Mouse (Mus musculus): Measurements from ENCODE around the gene Pigq. TPM values are rescaled to one million over a fixed set of nuclear protein-coding genes. Genes with fewer than 3 reads are reported as not detected.

The Pigq gene
- polyA plus RNA-seq, 1 experiment from 2014 or later: 52.1 TPM

GRCm38 (mm10) chr17:25916931-25917647 lies 27.6 kb downstream of the Pigq start:
- no peak for ATAC-seq
- H3K4me1 ChIP-seq (replicated peaks): peaks cover 33% of the 10 kb centered on the region
- H3K4me2 ChIP-seq (replicated peaks): 0 out of 2 replicates have a peak overlapping the region, but pooled peaks have one; percentile 25

GRCm38 (mm10) chr17:25914295-25914694 lies 30.4 kb downstream of the Pigq start:
- no peaks in the 10 kb centered on the region for H3K27me3 ChIP-seq (replicated peaks)
- ATAC-seq: no peak
- no peaks in the 10 kb centered on the region for H3K36me3 ChIP-seq
- WGBS: 74% methylated on average over 4 of the region's 4 CpGs
- no peak overlapping the region for H3K4me3 ChIP-seq (replicated peaks)
- no peak overlapping the region for H3K4me2 ChIP-seq (replicated peaks)
- peaks cover 30% of the 10 kb centered on the region for H3K4me1 ChIP-seq (replicated peaks)
- H3K9ac ChIP-seq: peak overlapping the region; percentile 10; the same call in 1 of the 2 replicates
- H3K9me3 ChIP-seq: no peaks in the 10 kb centered on the region
- no peak overlapping the region for H3K27ac ChIP-seq

More at GRCm38 (mm10) chr17:25916931-25917647, 27.6 kb downstream of the Pigq start:
- no peaks in the 10 kb centered on the region for H3K36me3 ChIP-seq
- no peaks in the 10 kb centered on the region for H3K9me3 ChIP-seq
- no peaks in the 10 kb centered on the region for H3K27me3 ChIP-seq (replicated peaks)
- H3K9ac ChIP-seq: no peak overlapping the region
- 62% methylated on average over 8 of the region's 8 CpGs for WGBS
- H3K4me3 ChIP-seq (replicated peaks): no peak overlapping the region
- H3K27ac ChIP-seq: peak overlapping the region; percentile 33; the same call in 1 of the 2 replicates

GRCm38 (mm10) chr17:25913877-25914275 lies 30.9 kb downstream of the Pigq start:
- ATAC-seq: no peak
- Histone ChIP-seq H3K4me2 (replicated peaks) (no peak overlapping the region), H3K9me3 (no peaks in the 10 kb centered on the region), H3K27ac (no peak overlapping the region), H3K36me3 (no peaks in the 10 kb centered on the region), H3K4me1 (replicated peaks) (peaks cover 28% of the 10 kb centered on the region), H3K27me3 (replicated peaks) (no peaks in the 10 kb centered on the region), H3K4me3 (replicated peaks) (no peak overlapping the region), H3K9ac (peak overlapping the region; percentile 10; the same call in 1 of the 2 replicates)
- 64% methylated on average over 1 of the region's 1 CpGs for WGBS

- H3K27ac ChIP-seq: no peak overlapping the region
- 78% methylated on average over 14 of the region's 14 CpGs for WGBS
These were observed 31.4 kb downstream of the Pigq start for GRCm38 (mm10) chr17:25913186-25913876.

GRCm38 (mm10) chr17:25911816-25912215 lies 32.9 kb downstream of the Pigq start:
- Histone ChIP-seq H3K9me3 (no peaks in the 10 kb centered on the region), H3K4me1 (replicated peaks) (peaks cover 8% of the 10 kb centered on the region; the same call in 1 of the 2 replicates), H3K4me3 (replicated peaks) (no peak overlapping the region), H3K27ac (no peak overlapping the region), H3K36me3 (no peaks in the 10 kb centered on the region), H3K9ac (no peak overlapping the region), H3K27me3 (replicated peaks) (no peaks in the 10 kb centered on the region), H3K4me2 (replicated peaks) (no peak overlapping the region)
- no peak for ATAC-seq
- WGBS: 84% methylated on average over 4 of the region's 4 CpGs

More at GRCm38 (mm10) chr17:25913186-25913876, 31.4 kb downstream of the Pigq start:
- Histone ChIP-seq H3K27me3 (replicated peaks) (no peaks in the 10 kb centered on the region), H3K4me1 (replicated peaks) (peaks cover 23% of the 10 kb centered on the region), H3K4me2 (replicated peaks) (no peak overlapping the region), H3K9me3 (no peaks in the 10 kb centered on the region), H3K36me3 (no peaks in the 10 kb centered on the region), H3K4me3 (replicated peaks) (no peak overlapping the region), H3K9ac (no peak overlapping the region)
- no peak for ATAC-seq

- Histone ChIP-seq H3K4me3 (replicated peaks) (no peak overlapping the region), H3K9ac (no peak overlapping the region), H3K4me1 (replicated peaks) (no peaks in the 10 kb centered on the region), H3K27me3 (replicated peaks) (no peaks in the 10 kb centered on the region), H3K4me2 (replicated peaks) (no peak overlapping the region), H3K9me3 (no peaks in the 10 kb centered on the region), H3K36me3 (no peaks in the 10 kb centered on the region), H3K27ac (no peak overlapping the region)
- WGBS: 81% methylated on average over 2 of the region's 2 CpGs
- ATAC-seq: no peak
These were observed 37.1 kb downstream of the Pigq start for GRCm38 (mm10) chr17:25907640-25908039.

GRCm38 (mm10) chr17:25903061-25903460 lies 41.7 kb downstream of the Pigq start:
- H3K9me3 ChIP-seq: no peaks in the 10 kb centered on the region
- H3K27ac ChIP-seq: no peak overlapping the region
- no peak for ATAC-seq
- H3K4me3 ChIP-seq (replicated peaks): no peak overlapping the region
- no peaks in the 10 kb centered on the region for H3K27me3 ChIP-seq (replicated peaks)
- no peak overlapping the region for H3K9ac ChIP-seq
- H3K4me1 ChIP-seq (replicated peaks): no peaks in the 10 kb centered on the region
- peaks cover 5% of the 10 kb centered on the region for H3K36me3 ChIP-seq
- 88% methylated on average over 3 of the region's 3 CpGs for WGBS
- no peak overlapping the region for H3K4me2 ChIP-seq (replicated peaks)

- H3K4me1 ChIP-seq (replicated peaks): no peaks in the 10 kb centered on the region
- H3K9ac ChIP-seq: no peak overlapping the region
- H3K9me3 ChIP-seq: no peaks in the 10 kb centered on the region
- H3K4me3 ChIP-seq (replicated peaks): no peak overlapping the region
- WGBS: 100% methylated on average over 1 of the region's 1 CpGs
- H3K27ac ChIP-seq: no peak overlapping the region
- H3K36me3 ChIP-seq: peaks cover 5% of the 10 kb centered on the region
- no peak for ATAC-seq
- no peaks in the 10 kb centered on the region for H3K27me3 ChIP-seq (replicated peaks)
- no peak overlapping the region for H3K4me2 ChIP-seq (replicated peaks)
These were observed 44.5 kb downstream of the Pigq start for GRCm38 (mm10) chr17:25900193-25900592.

GRCm38 (mm10) chr17:25895891-25896290 lies 48.8 kb downstream of the Pigq start:
- H3K36me3 ChIP-seq: peaks cover 5% of the 10 kb centered on the region
- no peaks in the 10 kb centered on the region for H3K27me3 ChIP-seq (replicated peaks)
- H3K4me3 ChIP-seq (replicated peaks): no peak overlapping the region
- H3K27ac ChIP-seq: no peak overlapping the region
- H3K9me3 ChIP-seq: no peaks in the 10 kb centered on the region
- 72% methylated on average over 12 of the region's 12 CpGs for WGBS
- no peaks in the 10 kb centered on the region for H3K4me1 ChIP-seq (replicated peaks)
- no peak for ATAC-seq
- H3K9ac ChIP-seq: no peak overlapping the region
- H3K4me2 ChIP-seq (replicated peaks): no peak overlapping the region

- Histone ChIP-seq H3K4me1 (replicated peaks) (no peaks in the 10 kb centered on the region), H3K36me3 (no peaks in the 10 kb centered on the region; the same call in 1 of the 2 replicates), H3K27me3 (replicated peaks) (no peaks in the 10 kb centered on the region), H3K4me3 (replicated peaks) (no peak overlapping the region), H3K4me2 (replicated peaks) (no peak overlapping the region), H3K27ac (no peak overlapping the region), H3K9me3 (no peaks in the 10 kb centered on the region), H3K9ac (no peak overlapping the region)
- 54% methylated on average over 2 of the region's 2 CpGs for WGBS
- ATAC-seq: no peak
These were observed 49.3 kb downstream of the Pigq start for GRCm38 (mm10) chr17:25895415-25895814.

GRCm38 (mm10) chr17:25893975-25894617 lies 50.6 kb downstream of the Pigq start:
- WGBS: 37% methylated on average over 2 of the region's 2 CpGs
- ATAC-seq: peak; percentile 78
- Histone ChIP-seq H3K27me3 (replicated peaks) (no peaks in the 10 kb centered on the region), H3K9ac (no peak overlapping the region), H3K4me2 (replicated peaks) (no peak overlapping the region), H3K4me3 (replicated peaks) (no peak overlapping the region), H3K4me1 (replicated peaks) (no peaks in the 10 kb centered on the region), H3K36me3 (peaks cover 6% of the 10 kb centered on the region; the same call in 1 of the 2 replicates), H3K27ac (no peak overlapping the region), H3K9me3 (no peaks in the 10 kb centered on the region)

GRCm38 (mm10) chr17:25888837-25889236 lies 55.9 kb downstream of the Pigq start:
- Histone ChIP-seq H3K36me3 (peaks cover 11% of the 10 kb centered on the region; the same call in 1 of the 2 replicates), H3K27ac (no peak overlapping the region), H3K9me3 (no peaks in the 10 kb centered on the region), H3K9ac (no peak overlapping the region), H3K4me3 (replicated peaks) (no peak overlapping the region), H3K4me2 (replicated peaks) (no peak overlapping the region), H3K27me3 (replicated peaks) (no peaks in the 10 kb centered on the region), H3K4me1 (replicated peaks) (no peaks in the 10 kb centered on the region)
- WGBS: 88% methylated on average over 3 of the region's 3 CpGs
- ATAC-seq: no peak

Measured in intestine, embryonic 15.5 days (tissue).